Mouse (Mus musculus): ENCODE data around the gene Rfc4. TPM values are rescaled to one million over a fixed set of nuclear protein-coding genes. Genes with fewer than 3 reads are reported as not detected.
"Not testable (repeated sequence)": the region's sequence is repeated elsewhere in the genome, so short reads cannot be mapped to it uniquely, and the experiment has no call there.

Rfc4 gene
- total and polyA plus RNA-seq, 2 experiments from 2014 or later: 8.6 to 20.4 TPM

GRCm38 (mm10) chr16:23087712-23088111, 39.8 kb downstream of the Rfc4 start:
- peak; percentile 43 for DNase-seq (ENCODE audit: low spot score)
- H3K36me3 ChIP-seq (ENCODE audit: insufficient read depth, low read length); H3K27me3 ChIP-seq (ENCODE audit: insufficient read depth, low read length); H3K4me1 ChIP-seq (ENCODE audit: insufficient read depth, low read length); H3K9ac ChIP-seq (replicated peaks; ENCODE audit: low read length, poor library complexity, severe bottlenecking); ATAC-seq (ENCODE audit: low FRiP score); H3K4me3 ChIP-seq (ENCODE audit: low read depth, low read length); H3K9me3 ChIP-seq (ENCODE audit: low read length); H3K4me2 ChIP-seq (ENCODE audit: low read depth, low read length, poor library complexity, severe bottlenecking); H3K27ac ChIP-seq (ENCODE audit: low read depth, low read length): not testable (repeated sequence)
- WGBS: 45% methylated on average over 4 of the region's 4 CpGs
- peak; percentile 68 for TF ChIP-seq CTCF (IDR thresholded peaks at IDR 0.05)

- not testable (repeated sequence) for H3K9ac ChIP-seq (replicated peaks; ENCODE audit: low read length, poor library complexity, severe bottlenecking); DNase-seq (ENCODE audit: low spot score); H3K4me2 ChIP-seq (ENCODE audit: low read depth, low read length, poor library complexity, severe bottlenecking); ATAC-seq (ENCODE audit: low FRiP score); H3K36me3 ChIP-seq (ENCODE audit: insufficient read depth, low read length); H3K27ac ChIP-seq (ENCODE audit: low read depth, low read length); H3K4me1 ChIP-seq (ENCODE audit: insufficient read depth, low read length); H3K9me3 ChIP-seq (ENCODE audit: low read length); H3K4me3 ChIP-seq (ENCODE audit: low read depth, low read length); H3K27me3 ChIP-seq (ENCODE audit: insufficient read depth, low read length)
- WGBS: 87% methylated on average over 8 of the region's 8 CpGs
Measured at GRCm38 (mm10) chr16:23087159-23087558, 40.4 kb downstream of the Rfc4 start.

DNA sequence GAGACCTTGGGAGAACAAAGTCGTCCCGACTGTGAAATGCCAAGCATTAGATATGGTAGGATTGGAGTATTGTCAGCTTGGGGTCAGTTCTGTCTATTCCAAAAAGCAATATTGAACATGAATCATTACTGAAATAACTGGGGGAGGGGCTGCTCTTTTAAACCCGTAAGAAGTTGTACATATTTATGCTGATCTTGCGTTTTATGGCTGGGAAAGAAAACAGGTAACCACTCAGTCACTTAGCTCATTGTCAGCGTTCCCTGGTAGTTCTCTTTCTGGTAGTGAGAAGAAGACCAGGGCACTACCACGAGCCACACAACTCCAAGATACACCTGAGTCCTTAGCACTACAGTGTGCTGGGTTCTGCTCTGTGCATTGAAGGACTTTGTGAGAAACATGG, 50.0 kb downstream of the Rfc4 start:
- not testable (repeated sequence) for H3K27me3 ChIP-seq (ENCODE audit: insufficient read depth, low read length); H3K4me2 ChIP-seq (ENCODE audit: low read depth, low read length, poor library complexity, severe bottlenecking)
- 87% methylated on average over 6 of the region's 6 CpGs for WGBS

More for the DNA sequence above, 50.0 kb downstream of the Rfc4 start:
- H3K4me3 ChIP-seq (ENCODE audit: low read depth, low read length); H3K27ac ChIP-seq (ENCODE audit: low read depth, low read length); H3K4me1 ChIP-seq (ENCODE audit: insufficient read depth, low read length); H3K36me3 ChIP-seq (ENCODE audit: insufficient read depth, low read length); DNase-seq (ENCODE audit: low spot score); ATAC-seq (ENCODE audit: low FRiP score); H3K9me3 ChIP-seq (ENCODE audit: low read length); H3K9ac ChIP-seq (replicated peaks; ENCODE audit: low read length, poor library complexity, severe bottlenecking): not testable (repeated sequence)

Small RNA genes lying within 50 kb of the gene (microRNA-seq; reads per million reads assigned to microRNA genes)
- not detected for gene Gm49346 (ENCODE audit: borderline number of aligned reads)

Other genes starting within 250 kb of the Rfc4 start
- gene Ahsg, start 236.5 kb downstream of the Rfc4 start, total RNA-seq (2014; rRNA removed): 0.14 TPM in 1 of 2 replicates, not detected in the other
- gene Ahsg, start 236.5 kb downstream of the Rfc4 start, polyA plus RNA-seq (2015; fragmentation: Nextera tagmentation; extraction: Ambion mirVana): 0.36 TPM in 1 of 2 replicates, not detected in the other
- not detected in 2 replicates for gene Fetub, start 209.4 kb downstream of the Rfc4 start, total RNA-seq (2014; rRNA removed)
- 0.33 TPM in 1 of 2 replicates, not detected in the other for gene Fetub, start 209.4 kb downstream of the Rfc4 start, polyA plus RNA-seq (2015; fragmentation: Nextera tagmentation; extraction: Ambion mirVana)
- gene Hrg, start 176.7 kb downstream of the Rfc4 start, total RNA-seq (2014; rRNA removed): not detected in 2 replicates
- gene Hrg, start 176.7 kb downstream of the Rfc4 start, polyA plus RNA-seq (2015; fragmentation: Nextera tagmentation; extraction: Ambion mirVana): not detected in 2 replicates
- not detected in 2 replicates for gene Kng2, start 98.3 kb downstream of the Rfc4 start, total RNA-seq (2014; rRNA removed)
- not detected in 2 replicates for gene Kng2, start 98.3 kb downstream of the Rfc4 start, polyA plus RNA-seq (2015; fragmentation: Nextera tagmentation; extraction: Ambion mirVana)
- gene Kng1, start 69.9 kb downstream of the Rfc4 start, total RNA-seq (2014; rRNA removed): not detected in 2 replicates
- not detected in 2 replicates for gene Kng1, start 69.9 kb downstream of the Rfc4 start, polyA plus RNA-seq (2015; fragmentation: Nextera tagmentation; extraction: Ambion mirVana)
- gene Eif4a2, start 20.3 kb downstream of the Rfc4 start, total RNA-seq (2014; rRNA removed): 647 and 778 TPM in 2 replicates
- gene Eif4a2, start 20.3 kb downstream of the Rfc4 start, polyA plus RNA-seq (2015; fragmentation: Nextera tagmentation; extraction: Ambion mirVana): 291 and 295 TPM in 2 replicates
- gene Adipoq, start 18.8 kb upstream of the Rfc4 start, total RNA-seq (2014; rRNA removed): not detected in 2 replicates
- not detected in 2 replicates for gene Adipoq, start 18.8 kb upstream of the Rfc4 start, polyA plus RNA-seq (2015; fragmentation: Nextera tagmentation; extraction: Ambion mirVana)
- gene St6gal1, start 97.0 kb upstream of the Rfc4 start, total RNA-seq (2014; rRNA removed): 17.7 and 20.6 TPM in 2 replicates
- gene St6gal1, start 97.0 kb upstream of the Rfc4 start, polyA plus RNA-seq (2015; fragmentation: Nextera tagmentation; extraction: Ambion mirVana): 8.5 and 12.0 TPM in 2 replicates

Data from midbrain, postnatal 0 days (tissue).